Mouse (Mus musculus): Measurements from ENCODE around the gene Snx7.

GRCm38 (mm10) chr3:117826486-117827200, 42.1 kb downstream of the Snx7 start:
- TF ChIP-seq CTCF (IDR thresholded peaks at IDR 0.05; ENCODE audit: insufficient read depth, low read depth, low read length): no peak
- TF ChIP-seq POLR2A (IDR thresholded peaks at IDR 0.05; ENCODE audit: insufficient read depth, low read depth, low read length): no peak

Data from olfactory bulb, adult 2 months (tissue).